Mouse (Mus musculus) olfactory bulb, adult 2 months (tissue): ENCODE measurements at regions not wholly inside any gene's neighbourhood (a gene's known extent, or its start where the extent isn't known, plus 50 kb on each side); places are given as distances from the start of the nearest gene placed in this dataset.

Source experiments
- CTCF ChIP-seq: fragments of 200-500 bp; IDR thresholded peaks from 2 replicates; pipeline ENCODE4 v1.5.1; 2012; ENCODE audit warnings: low read depth, mild to moderate bottlenecking, low read length, moderate library complexity; ENCODE audit not compliant: insufficient read depth
- POLR2A ChIP-seq: fragments of 200-500 bp; IDR thresholded peaks from 2 replicates; pipeline ENCODE4 v1.6.1; 2012; ENCODE audit warnings: mild to moderate bottlenecking, low read depth, low read length, moderate library complexity; ENCODE audit not compliant: insufficient read depth

DNA sequence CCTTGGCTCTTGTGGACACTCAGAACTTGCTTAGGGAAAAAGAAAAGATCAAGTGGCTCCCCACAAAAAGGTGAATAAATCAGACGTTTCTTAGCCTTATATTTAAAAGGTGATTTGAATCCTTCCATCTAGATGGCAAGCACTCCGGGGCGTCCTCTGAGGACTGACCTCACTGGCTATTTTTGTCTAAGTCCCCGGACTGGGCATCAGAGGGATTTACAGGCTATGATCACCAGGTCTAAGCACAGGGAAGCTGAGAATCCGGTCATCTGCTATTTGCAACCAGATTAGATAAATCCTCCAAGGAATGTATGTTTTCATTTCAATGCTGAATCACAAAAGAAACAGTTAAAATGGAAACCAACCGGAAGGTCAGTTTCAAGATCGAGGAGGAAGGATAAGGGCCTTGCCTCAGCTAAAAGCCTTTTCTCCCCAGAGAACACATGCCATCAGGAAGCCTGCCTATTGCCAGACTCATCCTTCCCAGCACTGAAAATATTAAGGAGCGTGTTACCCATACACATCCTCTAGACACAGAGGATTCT, 342.1 kb downstream of the Lpin1 start:
- no peak for TF ChIP-seq CTCF
- no peak for TF ChIP-seq POLR2A
